Mouse (Mus musculus): ENCODE measurements at regions not wholly inside any gene's neighbourhood (a gene's known extent, or its start where the extent isn't known, plus 50 kb on each side); places are given as distances from the start of the nearest gene placed in this dataset.

GRCm38 (mm10) chr6:50013842-50014241, 96.2 kb upstream of the Mpp6 start:
- TF ChIP-seq CTCF (IDR thresholded peaks at IDR 0.05; ENCODE audit: low read depth) (no peak), EP300 (IDR thresholded peaks at IDR 0.05; ENCODE audit: low read depth) (no peak)
